ENCODE assay signal across 11 mouse cellular contexts in the genomic region with DNA sequence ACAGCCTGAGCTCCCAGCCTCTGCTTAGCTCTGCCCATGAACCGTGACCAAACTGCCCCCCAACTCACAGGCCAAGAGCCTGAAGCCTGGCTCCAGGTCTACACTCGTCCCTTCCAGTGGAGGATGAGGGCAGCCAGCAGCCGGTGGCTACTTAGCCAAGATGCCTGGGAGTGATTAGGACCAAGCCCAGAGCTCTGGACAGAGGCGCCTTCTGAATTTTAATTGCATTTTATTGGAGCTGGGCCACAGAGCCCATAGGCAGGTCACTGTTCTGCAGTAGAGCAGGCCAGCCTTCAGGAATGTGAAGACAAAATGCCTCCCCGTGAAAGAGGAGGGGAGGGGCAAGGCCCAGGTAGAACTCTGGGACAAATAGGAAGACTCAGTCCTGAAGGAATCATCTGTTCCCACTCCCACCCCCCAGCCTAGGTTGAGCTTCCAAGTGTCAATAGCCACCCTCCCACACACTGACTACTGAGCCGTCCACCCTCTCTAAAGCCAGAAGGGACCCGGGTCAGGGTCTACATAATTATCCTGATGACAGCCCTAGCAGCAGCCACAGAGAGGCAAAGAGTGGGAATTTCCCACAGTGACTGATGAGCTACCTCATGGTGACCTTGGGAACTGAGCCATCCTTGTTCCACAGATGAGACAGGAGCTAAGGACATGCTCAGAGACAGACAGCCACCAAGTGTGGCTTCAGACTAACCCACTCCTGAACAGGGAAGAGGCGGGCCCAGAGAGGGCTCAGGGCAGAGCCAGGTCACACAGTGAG. TPM values are rescaled to one million over a fixed set of nuclear protein-coding genes. Genes with fewer than 3 reads are reported as not detected.
DNase-seq lines count a peak whose midpoint lies in the region; ATAC-seq lines count a peak whose summit lies in the region.
"Had no signal": no experiment of that assay in that cellular context is flagged by ENCODE, and none has a peak within 500 bp of the region (broad histone marks: within the 10 kb centered on the region; RNA-seq: fewer than 3 reads in every experiment).

No protein-coding gene starts in this region.

- H3K27me3 ChIP-seq in forebrain, embryonic 13.5 days = no peaks in the 10 kb centered on the region
- H3K27me3 ChIP-seq in kidney, embryonic 16.5 days (ENCODE audit: insufficient read depth, low read length) = peaks cover 4% of the 10 kb centered on the region; the same call in 1 of the 2 replicates
- no peaks in the 10 kb centered on the region for H3K27me3 ChIP-seq in midbrain, embryonic 14.5 days (ENCODE audit: control insufficient read depth, insufficient read depth, low read length)
- 0 out of 2 replicates have a peak, but pooled peaks cover 3% of the 10 kb centered on the region for H3K27me3 ChIP-seq in heart, embryonic 11.5 days (ENCODE audit: control insufficient read depth, insufficient read depth, low read length)
- no peaks in the 10 kb centered on the region for H3K27me3 ChIP-seq in liver, embryonic 11.5 days (replicated peaks; ENCODE audit: control insufficient read depth, insufficient read depth, low read length)

- H3K36me3 ChIP-seq in forebrain, embryonic 13.5 days (ENCODE audit: poor library complexity, severe bottlenecking) = no peaks in the 10 kb centered on the region
- no peaks in the 10 kb centered on the region for H3K36me3 ChIP-seq in kidney, embryonic 16.5 days (ENCODE audit: insufficient read depth, low read length)
- H3K36me3 ChIP-seq in midbrain, embryonic 14.5 days (ENCODE audit: control insufficient read depth, insufficient read depth, low read length) = no peaks in the 10 kb centered on the region
- no peaks in the 10 kb centered on the region for H3K36me3 ChIP-seq in heart, embryonic 11.5 days (ENCODE audit: control insufficient read depth, insufficient read depth, low read length)
- no peaks in the 10 kb centered on the region for H3K36me3 ChIP-seq in liver, embryonic 11.5 days (ENCODE audit: control insufficient read depth, insufficient read depth, low read length)
- H3K36me3 ChIP-seq: heart, embryonic 13.5 days had no signal

- peak; percentile 55; the same call in 1 of the 2 replicates for ATAC-seq in forebrain, embryonic 13.5 days
- peak; percentile 82 for ATAC-seq in kidney, embryonic 16.5 days (ENCODE audit: low FRiP score, low TSS enrichment)
- ATAC-seq in midbrain, embryonic 14.5 days (ENCODE audit: low FRiP score, low TSS enrichment) = 0 out of 2 replicates have a peak, but pooled peaks have one; percentile 42
- no peak for ATAC-seq in heart, embryonic 11.5 days (replicated peaks; ENCODE audit: insufficient number of reproducible peaks, low FRiP score, low TSS enrichment)
- no peak for ATAC-seq in liver, embryonic 11.5 days (replicated peaks; ENCODE audit: low FRiP score)

- DNase-seq in layer of hippocampus, adult 9-11 months = peak; percentile 32
- no peak for DNase-seq in layer of hippocampus, postnatal 25 days (ENCODE audit: extremely low spot score in 1 of 2, low spot score in 1 of 2)
- DNase-seq in midbrain, embryonic 14.5 days = peak; percentile 45
- no peak for DNase-seq in embryo, embryonic 9.5 days (ENCODE audit: extremely low spot score)
- DNase-seq in liver, embryonic 11.5 days (ENCODE audit: low spot score) = no peak
- DNase-seq: liver; thymus, postnatal 25 days had no signal

- no peak overlapping the region for H3K4me2 ChIP-seq in forebrain, embryonic 13.5 days
- no peak overlapping the region for H3K4me2 ChIP-seq in kidney, embryonic 16.5 days (replicated peaks; ENCODE audit: low read depth, low read length)
- H3K4me2 ChIP-seq in midbrain, embryonic 14.5 days (ENCODE audit: low read length) = no peak overlapping the region
- no peak overlapping the region for H3K4me2 ChIP-seq in heart, embryonic 11.5 days
- no peak overlapping the region for H3K4me2 ChIP-seq in liver, embryonic 11.5 days
- H3K4me2 ChIP-seq: heart, embryonic 13.5 days had no signal

- 63% methylated on average over 8 of the region's 8 CpGs for WGBS in forebrain, embryonic 13.5 days
- WGBS in kidney, embryonic 16.5 days = 43% methylated on average over 8 of the region's 8 CpGs
- WGBS in midbrain, embryonic 14.5 days = 64% methylated on average over 8 of the region's 8 CpGs
- 67% methylated on average over 8 of the region's 8 CpGs for WGBS in heart, embryonic 11.5 days (ENCODE audit: insufficient replicate concordance)
- WGBS in liver, embryonic 11.5 days = 73% methylated on average over 8 of the region's 8 CpGs

- peaks cover 5% of the 10 kb centered on the region; the same call in 1 of the 2 replicates for H3K4me1 ChIP-seq in forebrain, embryonic 13.5 days
- peaks cover 16% of the 10 kb centered on the region for H3K4me1 ChIP-seq in kidney, embryonic 16.5 days (ENCODE audit: insufficient read depth, low read length)
- 0 out of 2 replicates have a peak, but pooled peaks cover 6% of the 10 kb centered on the region for H3K4me1 ChIP-seq in midbrain, embryonic 14.5 days (ENCODE audit: control insufficient read depth, insufficient read depth, low read length)
- H3K4me1 ChIP-seq in heart, embryonic 11.5 days (ENCODE audit: control insufficient read depth, insufficient read depth, low read length) = 0 out of 2 replicates have a peak, but pooled peaks cover 3% of the 10 kb centered on the region
- H3K4me1 ChIP-seq in liver, embryonic 11.5 days (replicated peaks; ENCODE audit: control insufficient read depth, insufficient read depth, low read length) = no peaks in the 10 kb centered on the region
- H3K4me1 ChIP-seq: heart, embryonic 13.5 days had no signal

- H3K4me3 ChIP-seq in forebrain, embryonic 13.5 days = no peak overlapping the region
- H3K4me3 ChIP-seq in kidney, embryonic 16.5 days (ENCODE audit: low read length) = no peak overlapping the region
- H3K4me3 ChIP-seq in midbrain, embryonic 14.5 days (replicated peaks; ENCODE audit: low read depth, low read length) = no peak overlapping the region
- no peak overlapping the region for H3K4me3 ChIP-seq in heart, embryonic 11.5 days (ENCODE audit: low read depth, low read length)
- H3K4me3 ChIP-seq in liver, embryonic 11.5 days (ENCODE audit: low read depth, low read length) = no peak overlapping the region
- H3K4me3 ChIP-seq: heart, embryonic 13.5 days had no signal

- H3K9me3 ChIP-seq in forebrain, embryonic 13.5 days (replicated peaks) = no peaks in the 10 kb centered on the region
- H3K9me3 ChIP-seq in kidney, embryonic 16.5 days (ENCODE audit: low read length) = no peaks in the 10 kb centered on the region
- H3K9me3 ChIP-seq in midbrain, embryonic 14.5 days (ENCODE audit: control insufficient read depth, low read length) = no peaks in the 10 kb centered on the region
- no peaks in the 10 kb centered on the region for H3K9me3 ChIP-seq in heart, embryonic 11.5 days (replicated peaks; ENCODE audit: control insufficient read depth, low read length)
- H3K9me3 ChIP-seq in liver, embryonic 11.5 days (ENCODE audit: control insufficient read depth, low read length) = no peaks in the 10 kb centered on the region
- H3K9me3 ChIP-seq: heart, embryonic 13.5 days had no signal

- H3K9ac ChIP-seq in forebrain, embryonic 13.5 days = no peak overlapping the region
- no peak overlapping the region for H3K9ac ChIP-seq in kidney, embryonic 16.5 days (replicated peaks; ENCODE audit: low read length)
- H3K9ac ChIP-seq in midbrain, embryonic 14.5 days (replicated peaks; ENCODE audit: low read length) = no peak overlapping the region
- H3K9ac ChIP-seq in heart, embryonic 11.5 days (ENCODE audit: low read depth, low read length) = no peak overlapping the region
- H3K9ac ChIP-seq in liver, embryonic 11.5 days (ENCODE audit: low read depth, low read length) = no peak overlapping the region
- H3K9ac ChIP-seq: heart, embryonic 13.5 days had no signal

- no peak overlapping the region for H3K27ac ChIP-seq in forebrain, embryonic 13.5 days
- no peak overlapping the region for H3K27ac ChIP-seq in kidney, embryonic 16.5 days (ENCODE audit: low read length)
- H3K27ac ChIP-seq in midbrain, embryonic 14.5 days (replicated peaks; ENCODE audit: low read depth, low read length) = no peak overlapping the region
- no peak overlapping the region for H3K27ac ChIP-seq in heart, embryonic 11.5 days (ENCODE audit: low read depth, low read length)
- no peak overlapping the region for H3K27ac ChIP-seq in liver, embryonic 11.5 days (ENCODE audit: low read depth, low read length)
- H3K27ac ChIP-seq: heart, embryonic 13.5 days had no signal

RNA-seq across cellular contexts. Expression of a gene that starts 16.6 kb away (rescaled TPM):
- total RNA-seq in layer of hippocampus, postnatal 25 days (2021) = under 1 TPM; 0.30 to 0.96 TPM
- polyA plus RNA-seq in forebrain, embryonic 13.5 days (2015; fragmentation: Nextera tagmentation; extraction: Ambion mirVana) = not detected in 2 replicates
- 2.8 and 3.0 TPM in 2 replicates for polyA plus RNA-seq in kidney, embryonic 16.5 days (2015; fragmentation: Nextera tagmentation; extraction: Ambion mirVana)
- polyA plus RNA-seq in midbrain, embryonic 14.5 days (2014; fragmentation: Nextera tagmentation; extraction: Ambion mirVana) = 0.17 TPM in 1 of 2 replicates, not detected in the other
- polyA plus RNA-seq in heart, embryonic 11.5 days (2014; fragmentation: Nextera tagmentation; extraction: Ambion mirVana) = 0.21 and 0.30 TPM in 2 replicates
- 0.32 and 0.42 TPM in 2 replicates for polyA plus RNA-seq in liver, embryonic 11.5 days (2014; fragmentation: Nextera tagmentation; extraction: Ambion mirVana)

RNA-seq across cellular contexts. Expression of a gene that starts 51.7 kb away (rescaled TPM):
- total RNA-seq in layer of hippocampus, postnatal 25 days (2021) = not detected
- polyA plus RNA-seq in forebrain, embryonic 13.5 days (2015; fragmentation: Nextera tagmentation; extraction: Ambion mirVana) = 0.06 TPM in 1 of 2 replicates, not detected in the other
- 0.09 TPM in 1 of 2 replicates, not detected in the other for polyA plus RNA-seq in kidney, embryonic 16.5 days (2015; fragmentation: Nextera tagmentation; extraction: Ambion mirVana)
- 0.32 TPM in 2 replicates for polyA plus RNA-seq in midbrain, embryonic 14.5 days (2014; fragmentation: Nextera tagmentation; extraction: Ambion mirVana)
- 0.10 and 0.24 TPM in 2 replicates for polyA plus RNA-seq in heart, embryonic 11.5 days (2014; fragmentation: Nextera tagmentation; extraction: Ambion mirVana)
- 0.47 and 0.74 TPM in 2 replicates for polyA plus RNA-seq in liver, embryonic 11.5 days (2014; fragmentation: Nextera tagmentation; extraction: Ambion mirVana)
- polyA plus RNA-seq: heart, embryonic 13.5 days had no signal

Comparison
In these comparisons a context has a peak if more than half of its experiments do, and no peak if none do; other contexts are left out.
1. DNase-seq: peak in layer of hippocampus, adult 9-11 months (single experiment) and midbrain, embryonic 14.5 days (single experiment); none in layer of hippocampus, postnatal 25 days (0 of 2), embryo, embryonic 9.5 days (single experiment) and liver, embryonic 11.5 days (single experiment).
2. ATAC-seq: peak in forebrain, embryonic 13.5 days (single experiment), kidney, embryonic 16.5 days (single experiment) and midbrain, embryonic 14.5 days (single experiment); none in heart, embryonic 11.5 days (single experiment) and liver, embryonic 11.5 days (single experiment).